Mouse (Mus musculus) retina, embryonic 14.5 days (tissue): ENCODE data around the gene Tnfsf15.

Experiments used
- DNase-seq: peaks from one replicate; pipeline ENCODE4 v3.0.0-alpha.2; 2015; ENCODE audit warnings: low spot score

Tnfsf15 gene

DNA sequence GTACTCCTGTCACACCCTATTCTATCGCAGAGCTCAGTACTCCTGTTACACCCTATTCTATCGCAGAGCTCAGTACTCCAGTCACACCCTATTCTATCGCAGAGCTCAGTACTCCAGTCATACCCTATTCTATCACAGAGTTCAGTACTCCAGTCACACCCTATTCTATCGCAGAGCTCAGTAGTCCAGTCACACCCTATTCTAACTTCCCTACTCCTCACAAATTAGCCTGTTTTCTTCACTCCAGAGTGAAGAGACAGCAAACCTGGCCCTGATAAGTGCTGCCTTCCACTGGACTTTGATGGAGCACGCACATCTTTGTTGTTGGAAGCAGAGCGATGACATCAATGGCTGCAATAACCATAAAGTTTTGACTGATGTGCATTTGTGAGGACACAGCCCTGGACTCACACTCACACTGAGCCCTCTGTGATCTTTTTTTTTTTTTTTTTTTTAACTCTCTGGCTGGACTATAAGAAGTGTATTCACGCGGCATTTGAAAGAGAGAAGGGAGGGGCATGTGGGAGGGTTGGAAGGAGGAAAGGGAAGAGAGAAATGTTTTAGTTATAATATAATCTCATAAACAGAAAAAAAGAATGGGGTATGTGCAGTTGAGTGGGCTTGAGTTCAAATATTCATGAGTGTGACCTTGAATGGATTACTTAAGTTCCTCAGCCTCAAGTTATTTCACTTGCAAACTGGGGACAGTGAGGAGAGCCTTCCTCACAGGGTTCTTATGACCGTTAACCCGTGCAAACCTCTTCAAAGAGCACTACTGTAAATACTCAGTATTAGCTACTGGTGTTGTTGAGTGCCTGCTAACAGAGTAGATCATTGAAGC, 60.3 kb downstream of the Tnfsf15 start:
- DNase-seq = no peak

DNA sequence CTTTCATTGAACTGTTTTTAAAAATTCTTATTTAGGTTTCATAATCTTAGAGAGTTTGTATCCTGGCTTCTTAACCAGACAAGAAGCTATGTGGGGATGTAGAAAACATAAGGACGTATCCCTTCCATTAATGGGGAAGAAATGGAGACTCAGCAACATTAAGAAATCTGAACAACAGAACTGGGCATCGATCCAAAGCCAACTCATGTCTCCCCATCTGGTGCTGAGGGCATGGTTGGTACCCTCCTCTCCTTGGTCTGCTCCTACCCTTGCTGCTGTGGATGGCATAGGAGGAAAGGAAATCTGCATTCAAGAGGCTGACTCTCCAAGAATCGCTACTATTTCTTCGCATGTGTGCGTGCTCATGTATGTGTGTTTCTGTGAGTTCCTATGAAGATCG, 61.2 kb downstream of the Tnfsf15 start:
- DNase-seq = no peak

DNA sequence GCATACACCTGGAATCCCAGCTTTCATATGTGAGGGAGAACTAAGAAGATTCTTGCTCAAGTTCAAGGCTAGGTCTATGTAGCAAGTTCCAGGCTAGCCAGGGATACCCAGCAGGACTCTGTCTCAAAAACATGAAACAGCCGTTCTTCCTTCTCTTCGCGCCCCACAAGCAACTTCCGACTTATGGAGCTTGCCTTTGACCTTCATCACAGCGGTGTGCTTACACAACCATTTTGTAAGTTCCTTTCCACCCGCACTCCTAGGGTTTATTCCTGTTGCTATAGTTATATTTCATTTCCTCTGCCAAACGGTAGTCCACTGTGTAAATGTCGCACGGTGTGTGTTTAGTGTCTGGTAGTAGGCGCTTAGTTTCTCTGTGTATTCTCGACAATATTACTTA, 61.9 kb downstream of the Tnfsf15 start:
- DNase-seq = no peak

DNA sequence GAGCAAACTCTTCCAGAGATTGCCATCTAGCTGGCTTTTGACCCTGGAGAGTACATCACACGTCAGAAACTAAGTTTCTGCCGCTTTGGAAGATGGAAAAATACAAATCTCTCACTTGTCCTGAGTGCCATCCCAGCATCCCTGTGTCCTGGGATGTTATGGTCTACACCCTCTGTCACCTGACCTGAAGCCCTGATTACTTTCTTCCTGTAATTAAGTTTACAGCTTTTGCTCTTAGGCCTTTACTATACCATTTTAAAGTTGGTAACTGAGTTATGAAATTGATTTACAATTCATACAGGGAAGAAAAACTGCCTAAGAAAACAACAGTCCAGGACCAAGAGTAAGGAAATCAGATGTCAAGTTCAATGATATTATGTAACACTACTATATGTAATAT, 62.5 kb downstream of the Tnfsf15 start:
- no peak for DNase-seq

DNA sequence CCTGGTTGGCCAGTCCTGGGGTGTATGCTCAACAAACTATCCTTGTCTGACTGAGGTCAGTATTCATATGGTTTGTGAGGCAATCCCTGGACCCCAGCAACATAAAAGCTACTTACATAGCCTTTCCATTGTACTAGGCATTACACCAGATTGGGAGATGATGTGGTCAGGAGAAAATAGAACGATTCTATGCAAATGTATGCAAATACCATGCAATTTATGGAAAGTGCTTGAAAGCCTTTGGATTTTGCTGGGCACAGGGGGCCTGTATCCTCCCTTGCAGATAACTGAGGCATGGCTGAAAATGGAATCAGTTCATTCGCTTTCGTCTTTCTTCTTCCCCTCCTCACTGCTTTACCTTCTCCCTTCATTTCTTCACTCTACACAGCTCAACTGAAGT, 63.4 kb downstream of the Tnfsf15 start:
- no peak for DNase-seq
